8 mouse cellular contexts compared by ENCODE assay signal in genomic region chr8:83739711-83740468, GRCm38 (mm10). TPM values are rescaled to one million over a fixed set of nuclear protein-coding genes. Genes with fewer than 3 reads are reported as not detected.
DNase-seq lines count a peak whose midpoint lies in the region; ATAC-seq and TF ChIP-seq lines count a peak whose summit lies in the region.

No protein-coding gene starts in this region.

- in situ Hi-C loops in ES-E14 (cut with MboI; ENCODE audit: low sequenced_read_pairs in 2 of 2, unreplicated experiment in 2 of 2), result no loop called here

- 37% methylated on average over 8 of the region's 8 CpGs for WGBS in heart, embryonic 15.5 days
- whole genome bisulfite sequencing in neural tube, embryonic 14.5 days, result 44% methylated on average over 8 of the region's 8 CpGs

- H3K4me1 ChIP-seq in ES-E14 (ENCODE audit: control insufficient read depth in 2 of 2, insufficient read depth in 2 of 2, low read length in 2 of 2, poor library complexity in 1 of 2), result peaks cover 10 to 24% of the 10 kb centered on the region in 2 experiments; a peak in 1 of 4 replicates
- peaks cover 39% of the 10 kb centered on the region for H3K4me1 ChIP-seq in heart, embryonic 15.5 days (replicated peaks)
- H3K4me1 ChIP-seq in neural tube, embryonic 14.5 days (ENCODE audit: control insufficient read depth, insufficient read depth, low read length), result peaks cover 3% of the 10 kb centered on the region; the same call in 1 of the 2 replicates

- no peaks in the 10 kb centered on the region for H3K27me3 ChIP-seq in heart, embryonic 15.5 days
- H3K27me3 ChIP-seq in neural tube, embryonic 14.5 days (ENCODE audit: control insufficient read depth, insufficient read depth, low read length), result peaks cover 8% of the 10 kb centered on the region

- H3K9me3 ChIP-seq in ES-E14 (ENCODE audit: control insufficient read depth, insufficient read depth, low read depth, low read length), result no peaks in the 10 kb centered on the region
- H3K9me3 ChIP-seq in heart, embryonic 15.5 days (replicated peaks), result no peaks in the 10 kb centered on the region
- H3K9me3 ChIP-seq in neural tube, embryonic 14.5 days (ENCODE audit: control insufficient read depth, low read length), result no peaks in the 10 kb centered on the region

- ATAC-seq in heart, embryonic 15.5 days (replicated peaks; ENCODE audit: insufficient number of reproducible peaks, insufficient read depth, low FRiP score, low read depth), result no peak
- ATAC-seq in neural tube, embryonic 14.5 days (ENCODE audit: low read depth), result no peak

- peak overlapping the region; percentile 74 for H3K4me3 ChIP-seq in ES-E14 (ENCODE audit: insufficient read depth in 1 of 2, low read depth in 1 of 2, low read length in 2 of 2, poor library complexity in 1 of 2, severe bottlenecking in 1 of 2)
- H3K4me3 ChIP-seq in heart, embryonic 15.5 days, result peak overlapping the region; percentile 69
- no peak overlapping the region; the same call in 1 of the 2 replicates for H3K4me3 ChIP-seq in neural tube, embryonic 14.5 days (ENCODE audit: low read depth, low read length)

- peak overlapping the region; percentile 85 for H3K27ac ChIP-seq in ES-E14 (ENCODE audit: insufficient read depth, low read depth, low read length, poor library complexity, severe bottlenecking)
- H3K27ac ChIP-seq in heart, embryonic 15.5 days, result peak overlapping the region; percentile 87
- H3K27ac ChIP-seq in neural tube, embryonic 14.5 days (ENCODE audit: low read depth, low read length), result no peak overlapping the region

- H3K4me2 ChIP-seq in heart, embryonic 15.5 days, result peak overlapping the region; percentile 90
- peak overlapping the region; percentile 14; the same call in 1 of the 2 replicates for H3K4me2 ChIP-seq in neural tube, embryonic 14.5 days (ENCODE audit: low read depth, low read length)

- peak overlapping the region; percentile 52; the same call in 1 of the 2 replicates for H3K9ac ChIP-seq in ES-E14 (ENCODE audit: insufficient read depth, low read depth, low read length, poor library complexity, severe bottlenecking)
- H3K9ac ChIP-seq in heart, embryonic 15.5 days, result peak overlapping the region; percentile 80
- 0 out of 2 replicates have a peak overlapping the region, but pooled peaks have one; percentile 16 for H3K9ac ChIP-seq in neural tube, embryonic 14.5 days (replicated peaks; ENCODE audit: low read depth, low read length)

- DNase-seq in B cell, adult 2 months, result peak; percentile 83
- no peak for DNase-seq in ES-E14 (ENCODE audit: low read depth, low spot score)
- peak; percentile 69 to 73 for DNase-seq in lung, adult 18-20 months
- DNase-seq in urinary bladder, postnatal 14 days (ENCODE audit: low spot score), result no peak
- no peak for DNase-seq in testis, postnatal 10 days (ENCODE audit: low spot score)
- no peak for DNase-seq in embryo, embryonic 11 days

- H3K36me3 ChIP-seq in ES-E14 (ENCODE audit: control insufficient read depth, insufficient read depth, low read length, poor library complexity, severe bottlenecking), result peaks cover 6% of the 10 kb centered on the region; the same call in 1 of the 2 replicates
- H3K36me3 ChIP-seq in heart, embryonic 15.5 days, result no peaks in the 10 kb centered on the region
- H3K36me3 ChIP-seq in neural tube, embryonic 14.5 days (ENCODE audit: control insufficient read depth, insufficient read depth, low read length), result no peaks in the 10 kb centered on the region

TF ChIP-seq in ES-E14, 5 proteins besides CTCF, POLR2A, EP300 and RAD21:
- TF ChIP-seq MAFK (IDR thresholded peaks at IDR 0.05; ENCODE audit: insufficient read depth, low read depth, low read length) (no peak), ZC3H11A (IDR thresholded peaks at IDR 0.05; ENCODE audit: borderline replicate concordance, low read depth, low read length) (no peak), HCFC1 (IDR thresholded peaks at IDR 0.05; ENCODE audit: borderline replicate concordance, insufficient read depth, low read length) (no peak), CHD2 (IDR thresholded peaks at IDR 0.05; ENCODE audit: low read depth, low read length) (no peak), ZNF384 (IDR thresholded peaks at IDR 0.05; ENCODE audit: low read depth, low read length) (no peak)

RNA-seq across cellular contexts. Expression of gene Adgre5, which starts 1.2 kb away (rescaled TPM):
- 92.2 and 135 TPM in 2 replicates for total RNA-seq in ES-E14 (2012; rRNA removed)
- 31.2 and 38.7 TPM in 2 replicates for polyA plus RNA-seq in heart, embryonic 15.5 days (2015; fragmentation: Nextera tagmentation; extraction: Ambion mirVana)
- polyA plus RNA-seq in neural tube, embryonic 14.5 days (2014; fragmentation: Nextera tagmentation; extraction: Ambion mirVana), result 8.8 and 13.5 TPM in 2 replicates

RNA-seq across cellular contexts. Expression of gene Ddx39, which starts 24.9 kb away (rescaled TPM):
- 274 and 324 TPM in 2 replicates for total RNA-seq in ES-E14 (2012; rRNA removed)
- polyA plus RNA-seq in heart, embryonic 15.5 days (2015; fragmentation: Nextera tagmentation; extraction: Ambion mirVana), result 107 and 135 TPM in 2 replicates
- polyA plus RNA-seq in neural tube, embryonic 14.5 days (2014; fragmentation: Nextera tagmentation; extraction: Ambion mirVana), result 82.6 and 83.3 TPM in 2 replicates

RNA-seq across cellular contexts. Expression of gene Pkn1, which starts 40.9 kb away (rescaled TPM):
- total RNA-seq in ES-E14 (2012; rRNA removed), result 24.7 and 33.2 TPM in 2 replicates
- 15.4 and 22.1 TPM in 2 replicates for polyA plus RNA-seq in heart, embryonic 15.5 days (2015; fragmentation: Nextera tagmentation; extraction: Ambion mirVana)
- 25.1 and 27.7 TPM in 2 replicates for polyA plus RNA-seq in neural tube, embryonic 14.5 days (2014; fragmentation: Nextera tagmentation; extraction: Ambion mirVana)

Comparison
In these comparisons a context has a peak if more than half of its experiments do, and no peak if none do; other contexts are left out.
1. DNase-seq: peak in B cell, adult 2 months (2 of 2) and lung, adult 18-20 months (2 of 2); none in ES-E14 (single experiment), urinary bladder, postnatal 14 days (single experiment), testis, postnatal 10 days (single experiment) and embryo, embryonic 11 days (single experiment).
2. H3K9ac ChIP-seq: peak in every context shown above with its lines; median percentile 80 in heart, embryonic 15.5 days; 52 in ES-E14; 16 in neural tube, embryonic 14.5 days.